In genomic region chr2:119763924-119764323, GRCm38 (mm10) we compare ENCODE assay signal across 15 mouse cellular contexts.
"Had no signal": no experiment of that assay in that cellular context is flagged by ENCODE, and none has a peak within 500 bp of the region (broad histone marks: within the 10 kb centered on the region; RNA-seq: fewer than 3 reads in every experiment).

No protein-coding gene starts in this region.

- H3K9ac ChIP-seq: neural tube, embryonic 15.5 days; stomach, embryonic 15.5 days had no signal

- H3K9me3 ChIP-seq: neural tube, embryonic 15.5 days; stomach, embryonic 15.5 days had no signal

- H3K4me3 ChIP-seq: neural tube, embryonic 15.5 days; stomach, embryonic 15.5 days had no signal

- DNase-seq: retina, postnatal 1 day; right cerebral cortex, adult 18-20 months; right cerebral cortex, postnatal 14 days; right cerebral cortex, postnatal 25 days; right cerebral cortex, postnatal 4 days; spleen, adult 18-20 months; thymus, adult 18-20 months; thymus, adult 2 months; thymus, postnatal 14 days; thymus, postnatal 25 days; thymus, postnatal 36 days; thymus, postnatal 4 days had no signal

- H3K4me1 ChIP-seq: neural tube, embryonic 15.5 days had no signal

- H3K27ac ChIP-seq: neural tube, embryonic 15.5 days; stomach, embryonic 15.5 days; stomach, postnatal 0 days had no signal

- H3K4me2 ChIP-seq: neural tube, embryonic 15.5 days; stomach, embryonic 15.5 days had no signal
